ENCODE assay signal across 8 mouse cellular contexts in genomic region chr2:29868949-29869645, GRCm38 (mm10). TPM values are rescaled to one million over a fixed set of nuclear protein-coding genes. Genes with fewer than 3 reads are reported as not detected.
DNase-seq lines count a peak whose midpoint lies in the region; ATAC-seq and TF ChIP-seq lines count a peak whose summit lies in the region.

Gene Cercam, plus strand, starts transcription at chr2:29869164.

- no peaks in the 10 kb centered on the region for H3K36me3 ChIP-seq in C2C12 (ENCODE audit: control insufficient read depth, insufficient read depth)
- H3K36me3 ChIP-seq in limb, embryonic 13.5 days, result peaks cover 15% of the 10 kb centered on the region
- H3K36me3 ChIP-seq in midbrain, embryonic 15.5 days (replicated peaks), result no peaks in the 10 kb centered on the region

- H3K79me2 ChIP-seq in C2C12 (ENCODE audit: control insufficient read depth, insufficient read depth), result no peaks in the 10 kb centered on the region

- H3K9me3 ChIP-seq in limb, embryonic 13.5 days, result no peaks in the 10 kb centered on the region
- H3K9me3 ChIP-seq in midbrain, embryonic 15.5 days, result no peaks in the 10 kb centered on the region

- H3K27ac ChIP-seq in embryonic fibroblast, embryonic 13.5 days (ENCODE audit: insufficient read depth, low read length), result peak within 1 kb of the TSS; percentile 64
- H3K27ac ChIP-seq in limb, embryonic 13.5 days, result peak within 1 kb of the TSS; percentile 72
- H3K27ac ChIP-seq in midbrain, embryonic 15.5 days, result peak within 1 kb of the TSS; percentile 78

- H3K79me3 ChIP-seq in C2C12 (ENCODE audit: low read depth), result no peaks in the 10 kb centered on the region

- no peaks in the 10 kb centered on the region for H3K4me1 ChIP-seq in embryonic fibroblast, embryonic 13.5 days (ENCODE audit: control insufficient read depth, insufficient read depth, low read length)
- peaks cover 22% of the 10 kb centered on the region for H3K4me1 ChIP-seq in limb, embryonic 13.5 days
- H3K4me1 ChIP-seq in midbrain, embryonic 15.5 days, result peaks cover 19% of the 10 kb centered on the region

- H3K4me3 ChIP-seq in C2C12 (ENCODE audit: insufficient read depth, poor library complexity, severe bottlenecking), result peak within 1 kb of the TSS; percentile 6
- peak within 1 kb of the TSS; percentile 50 for H3K4me3 ChIP-seq in embryonic fibroblast, embryonic 13.5 days (ENCODE audit: insufficient read depth, low read length)
- H3K4me3 ChIP-seq in limb, embryonic 13.5 days, result peak within 1 kb of the TSS; percentile 64
- H3K4me3 ChIP-seq in midbrain, embryonic 15.5 days, result peak within 1 kb of the TSS; percentile 51

- TF ChIP-seq CTCF in C2C12 (IDR thresholded peaks at IDR 0.05; ENCODE audit: control insufficient read depth, insufficient read depth, insufficient read length), result peak; percentile 90
- peak; percentile 89; the same call in 1 of the 2 replicates for TF ChIP-seq CTCF in embryonic fibroblast, embryonic 13.5 days (IDR thresholded peaks at IDR 0.05; ENCODE audit: borderline replicate concordance, insufficient read depth, low read length)

- peak within 1 kb of the TSS; percentile 73 for H3ac ChIP-seq in C2C12 (ENCODE audit: control insufficient read depth, insufficient read length, low read depth)

- no peaks in the 10 kb centered on the region for H3K27me3 ChIP-seq in C2C12 (ENCODE audit: control insufficient read depth, insufficient read depth, insufficient read length)
- H3K27me3 ChIP-seq in limb, embryonic 13.5 days, result no peaks in the 10 kb centered on the region
- no peaks in the 10 kb centered on the region for H3K27me3 ChIP-seq in midbrain, embryonic 15.5 days (replicated peaks)

- H3K9ac ChIP-seq in limb, embryonic 13.5 days, result peak within 1 kb of the TSS; percentile 84
- H3K9ac ChIP-seq in midbrain, embryonic 15.5 days, result peak within 1 kb of the TSS; percentile 56

- peak; percentile 79 for TF ChIP-seq POLR2A in embryonic fibroblast, embryonic 13.5 days (IDR thresholded peaks at IDR 0.05; ENCODE audit: low read depth, low read length)

- WGBS in limb, embryonic 13.5 days, result under 1% methylated on average over 42 of the region's 44 CpGs
- 0% methylated on average over 42 of the region's 44 CpGs for WGBS in midbrain, embryonic 15.5 days

- H3K4me2 ChIP-seq in limb, embryonic 13.5 days (replicated peaks), result peak within 1 kb of the TSS; percentile 95
- peak within 1 kb of the TSS; percentile 77 for H3K4me2 ChIP-seq in midbrain, embryonic 15.5 days

- DNase-seq in brain, adult 2 months (ENCODE audit: low read depth, low spot score), result peak; percentile 92
- DNase-seq in heart, adult 9 months (ENCODE audit: low spot score in 2 of 2), result peak; percentile 77 to 83
- DNase-seq in kidney, adult 9 months, result peak; percentile 75
- DNase-seq in spleen, adult 18-20 months, result peak; percentile 63 to 73

- peak; percentile 93 for ATAC-seq in limb, embryonic 13.5 days (ENCODE audit: low FRiP score, low read depth)
- peak; percentile 91 for ATAC-seq in midbrain, embryonic 15.5 days (replicated peaks)

TF ChIP-seq in C2C12, 6 proteins besides CTCF, POLR2A, EP300 and RAD21:
- TF ChIP-seq MAX (IDR thresholded peaks at IDR 0.05) (peak; percentile 65), USF1 (IDR thresholded peaks at IDR 0.05; ENCODE audit: low read depth) (no peak)

RNA-seq across cellular contexts. Expression of gene Cercam, which starts in this region (rescaled TPM):
- polyA plus RNA-seq in C2C12 (2012; fragmentation: generic; extraction: Trizol), result 3.3 TPM
- 52.3 and 58.2 TPM in 2 replicates for polyA plus RNA-seq in embryonic fibroblast, embryonic 13.5 days (2011; ENCODE audit: insufficient read length, low read depth, missing spikeins)
- 28.8 and 33.4 TPM in 2 replicates for polyA plus RNA-seq in limb, embryonic 13.5 days (2015; fragmentation: Nextera tagmentation; extraction: Ambion mirVana)
- polyA plus RNA-seq in midbrain, embryonic 15.5 days (2015; fragmentation: Nextera tagmentation; extraction: Ambion mirVana), result 18.1 and 19.0 TPM in 2 replicates

Comparison
In these comparisons a context has a peak if more than half of its experiments do, and no peak if none do; other contexts are left out.
1. Peak in every context shown above with its lines: DNase-seq, ATAC-seq, H3K4me3 ChIP-seq and H3K27ac ChIP-seq.
2. H3K4me3 ChIP-seq: peak in every context shown above with its lines; median percentile 64 in limb, embryonic 13.5 days; 51 in midbrain, embryonic 15.5 days; 50 in embryonic fibroblast, embryonic 13.5 days; 6 in C2C12.